Mouse (Mus musculus): Measurements from ENCODE around the gene Krtap5-4.
"Not testable (repeated sequence)": the region's sequence is repeated elsewhere in the genome, so short reads cannot be mapped to it uniquely, and the experiment has no call there.

Gene Krtap5-4

GRCm38 (mm10) chr7:142303249-142303648 is at the start of gene Krtap5-4:
Gene Krtap5-4 (plus strand): TSS chr7:142303549.
- no peak for DNase-seq

- peak; percentile 50 for DNase-seq
These were observed 47.8 kb upstream of the Krtap5-4 start for GRCm38 (mm10) chr7:142255517-142255916.

- DNase-seq = not testable (repeated sequence)
These were observed 45.1 kb upstream of the Krtap5-4 start, which contains the start of gene Gm2431 for GRCm38 (mm10) chr7:142258254-142258653. Gene Gm2431 (minus strand): TSS chr7:142258354.

GRCm38 (mm10) chr7:142274263-142274662 is 29.1 kb upstream of the Krtap5-4 start, which contains the start of gene Gm4559:
Gene Gm4559 (minus strand): TSS chr7:142274363.
- DNase-seq = not testable (repeated sequence)

- peak; percentile 80 for DNase-seq
These were observed 25.2 kb upstream of the Krtap5-4 start for GRCm38 (mm10) chr7:142278183-142278582.

- not testable (repeated sequence) for DNase-seq
These were observed 24.1 kb upstream of the Krtap5-4 start for GRCm38 (mm10) chr7:142279291-142279690.

- DNase-seq = not testable (repeated sequence)
These were observed 20.5 kb upstream of the Krtap5-4 start for GRCm38 (mm10) chr7:142282847-142283246.

- DNase-seq = peak; percentile 82
These were observed 19.2 kb upstream of the Krtap5-4 start for GRCm38 (mm10) chr7:142284023-142284591.

- DNase-seq = peak; percentile 95
These were observed 18.7 kb upstream of the Krtap5-4 start for GRCm38 (mm10) chr7:142284615-142285080.

- peak; percentile 59 for DNase-seq
These were observed 18.1 kb upstream of the Krtap5-4 start for GRCm38 (mm10) chr7:142285130-142285835.

- DNase-seq = peak; percentile 53
These were observed 17.3 kb upstream of the Krtap5-4 start for GRCm38 (mm10) chr7:142285910-142286612.

- DNase-seq = peak; percentile 34
These were observed 9.5 kb upstream of the Krtap5-4 start for GRCm38 (mm10) chr7:142293851-142294250.

GRCm38 (mm10) chr7:142295418-142295817 is 7.9 kb upstream of the Krtap5-4 start:
- no peak for DNase-seq

- peak; percentile 40 for DNase-seq
These were observed 7.2 kb upstream of the Krtap5-4 start for GRCm38 (mm10) chr7:142296108-142296507.

GRCm38 (mm10) chr7:142297018-142297417 is 6.3 kb upstream of the Krtap5-4 start, which contains the start of gene Krtap5-1:
Gene Krtap5-1 (minus strand): TSS chr7:142297118.
- DNase-seq = not testable (repeated sequence)

GRCm38 (mm10) chr7:142303929-142304328 is 580 bp downstream of the Krtap5-4 start:
- not testable (repeated sequence) for DNase-seq

GRCm38 (mm10) chr7:142314600-142315285 is 11.4 kb downstream of the Krtap5-4 start:
- no peak for DNase-seq

- DNase-seq = peak; percentile 46
These were observed 13.2 kb downstream of the Krtap5-4 start for GRCm38 (mm10) chr7:142316558-142316957.

GRCm38 (mm10) chr7:142317216-142317615 is 13.9 kb downstream of the Krtap5-4 start:
- DNase-seq = no peak

- DNase-seq = no peak
These were observed 15.8 kb downstream of the Krtap5-4 start for GRCm38 (mm10) chr7:142319124-142319523.

- no peak for DNase-seq
These were observed 17.6 kb downstream of the Krtap5-4 start for GRCm38 (mm10) chr7:142320906-142321305.

GRCm38 (mm10) chr7:142321637-142322306 is 18.4 kb downstream of the Krtap5-4 start:
- DNase-seq = not testable (repeated sequence)

Data from lung, postnatal 10 days (tissue).